Mouse (Mus musculus): ENCODE data around the gene Cenpa.
A peak's percentile ranks its signal among the peaks of the same experiment; 100 is the strongest.
"Not testable (repeated sequence)": the region's sequence is repeated elsewhere in the genome, so short reads cannot be mapped to it uniquely, and the experiment has no call there.

Cenpa gene

GRCm38 (mm10) chr5:30681970-30682369 lies 15.4 kb downstream of the Cenpa start:
- DNase-seq (ENCODE audit: low spot score) = no peak

GRCm38 (mm10) chr5:30682967-30683600 lies 16.5 kb downstream of the Cenpa start:
- no peak for DNase-seq (ENCODE audit: low spot score)

DNA sequence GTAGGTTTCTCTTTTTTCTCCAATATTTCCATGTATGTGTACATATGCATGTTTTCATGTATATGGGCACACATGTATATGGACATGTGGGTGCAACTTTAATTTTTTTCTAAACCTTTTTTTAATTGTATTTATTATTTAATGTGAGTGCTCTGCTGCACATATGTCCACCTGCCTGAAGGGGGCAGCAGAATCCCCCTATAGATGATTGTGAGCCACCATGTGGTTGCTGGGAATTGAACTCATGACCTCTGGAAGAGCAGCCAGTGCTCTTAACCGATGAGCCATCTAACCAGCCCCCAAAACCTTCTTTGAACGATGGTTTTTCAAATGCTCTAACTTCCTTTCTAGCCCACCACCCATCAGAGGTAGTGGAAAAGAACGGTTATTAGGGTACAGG lies 17.4 kb downstream of the Cenpa start:
- no peak for DNase-seq (ENCODE audit: low spot score)

DNA sequence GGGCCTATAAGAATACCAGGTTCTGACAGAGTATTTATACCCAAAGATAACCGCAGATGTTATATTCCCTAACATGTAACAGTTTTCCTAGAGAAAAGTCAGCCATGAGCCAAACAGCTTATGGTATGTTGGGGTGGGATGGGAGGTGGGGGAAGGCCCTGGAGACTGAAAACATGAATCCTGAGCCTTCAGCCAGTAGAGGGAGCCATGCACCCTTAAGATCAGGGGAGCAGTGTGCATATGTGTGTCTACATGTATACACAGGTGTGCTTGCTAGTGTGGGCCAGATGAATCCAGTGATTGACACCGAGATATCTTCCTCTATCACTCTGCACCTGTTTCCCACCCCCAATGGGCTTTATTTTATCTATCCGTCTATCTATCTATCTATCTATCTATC lies 20.2 kb downstream of the Cenpa start:
- DNase-seq (ENCODE audit: low spot score) = no peak

- no peak for DNase-seq (ENCODE audit: low spot score)
These were observed 33.9 kb downstream of the Cenpa start for GRCm38 (mm10) chr5:30700361-30701000.

- not testable (repeated sequence) for DNase-seq (ENCODE audit: low spot score)
These were observed 34.8 kb downstream of the Cenpa start for GRCm38 (mm10) chr5:30701373-30701772.

DNA sequence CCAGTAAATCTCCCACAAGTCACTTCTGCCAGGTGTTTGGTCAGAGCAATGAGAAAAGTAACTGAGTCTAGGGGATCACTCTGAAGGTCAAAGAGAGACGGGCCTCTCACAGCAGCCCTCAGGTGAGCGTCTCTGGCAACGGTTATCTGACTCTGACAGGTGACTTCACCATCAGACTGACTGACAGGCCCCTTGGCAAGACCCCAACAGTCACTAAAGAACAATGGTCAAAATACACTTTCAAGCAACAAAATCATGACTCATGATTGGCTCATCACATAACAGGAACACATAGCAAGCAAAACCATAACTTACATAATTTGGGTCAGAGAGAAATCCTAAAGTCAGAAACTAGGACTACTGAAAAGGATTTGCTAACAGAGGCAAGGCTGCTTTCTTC lies 35.3 kb downstream of the Cenpa start:
- no peak for DNase-seq (ENCODE audit: low spot score)

DNA sequence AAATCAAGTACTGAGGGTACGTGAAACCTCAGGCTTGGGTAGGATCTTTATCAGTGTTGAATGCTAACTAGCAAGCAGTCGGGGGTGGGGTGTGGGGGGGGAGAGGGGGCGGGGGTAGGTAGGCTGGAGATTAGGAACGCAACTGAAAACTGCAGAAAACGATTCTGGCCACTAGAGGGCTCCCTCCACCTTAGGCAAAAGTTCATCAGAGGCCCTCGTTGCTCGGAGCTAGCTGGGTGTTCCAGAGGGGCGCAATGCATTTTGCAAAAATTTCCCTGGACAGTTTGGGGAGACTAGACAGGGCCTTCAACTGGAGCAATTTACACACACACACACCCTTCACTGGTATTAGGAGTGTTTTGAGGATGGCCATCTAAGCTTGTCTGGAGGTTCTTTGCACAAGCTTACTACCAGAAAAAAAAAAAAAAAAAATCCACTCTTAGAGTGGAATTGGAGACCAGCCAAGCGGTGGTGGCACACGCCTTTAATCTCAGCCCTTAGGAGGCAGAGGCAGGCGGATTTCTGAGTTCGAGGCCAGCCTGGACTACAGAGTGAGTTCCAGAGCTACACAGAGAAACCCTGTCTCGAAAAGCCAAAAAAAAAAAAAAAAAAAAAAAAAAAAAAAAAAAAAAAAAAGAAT lies 43.3 kb downstream of the Cenpa start:
- DNase-seq (ENCODE audit: low spot score) = peak; percentile 82

- no peak for DNase-seq (ENCODE audit: low spot score)
These were observed 43.9 kb downstream of the Cenpa start for GRCm38 (mm10) chr5:30710486-30710885.

GRCm38 (mm10) chr5:30711147-30712001 lies 44.8 kb downstream of the Cenpa start, which contains the start of gene Dpysl5:
Gene Dpysl5, plus strand, starts transcription at chr5:30711564.
- DNase-seq (ENCODE audit: low spot score) = peak; percentile 82

GRCm38 (mm10) chr5:30712002-30712390 lies 45.4 kb downstream of the Cenpa start:
- no peak for DNase-seq (ENCODE audit: low spot score)

DNA sequence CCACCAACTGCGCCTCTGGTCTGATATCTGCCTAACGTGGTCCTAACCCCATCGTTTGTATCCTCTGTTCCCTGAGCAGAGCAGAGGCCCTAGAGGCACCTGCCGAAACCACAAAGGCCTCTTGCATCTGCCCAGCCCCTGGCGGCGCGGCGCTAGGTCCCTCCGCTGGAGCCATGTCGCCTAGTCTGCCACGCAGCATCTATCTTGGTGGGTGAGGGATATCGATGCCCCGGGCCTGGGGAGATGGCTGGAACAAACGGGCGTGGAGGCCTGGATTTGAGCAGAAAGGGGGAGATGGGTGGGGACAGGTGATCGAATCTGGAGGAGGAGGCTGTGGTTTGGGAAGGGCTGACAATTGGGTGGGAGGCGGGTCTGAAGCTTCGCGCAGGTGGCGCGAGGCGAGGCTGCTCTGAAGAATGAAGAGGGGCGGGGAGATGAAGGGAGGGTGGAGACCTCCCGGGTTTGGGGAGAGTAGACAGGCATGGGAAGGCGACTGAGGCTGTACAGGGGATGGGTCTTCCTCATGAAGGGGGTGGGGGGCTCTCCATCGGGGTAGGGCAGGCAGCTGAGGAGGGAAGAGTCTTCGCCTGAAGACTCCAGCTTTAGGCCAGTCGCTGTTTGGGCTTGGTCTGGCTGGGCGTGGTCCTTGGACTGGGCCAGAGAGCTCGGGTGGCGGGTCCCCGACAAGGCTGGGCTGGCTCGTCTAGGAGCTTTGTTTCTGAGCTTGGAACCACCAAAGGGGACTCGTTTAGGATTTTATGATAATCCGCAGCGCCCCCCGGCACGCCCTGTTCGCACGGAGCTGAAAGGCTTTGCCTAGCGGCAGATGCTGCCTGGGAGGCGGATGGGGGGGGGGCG lies 46.1 kb downstream of the Cenpa start:
- DNase-seq (ENCODE audit: low spot score) = no peak

- DNase-seq (ENCODE audit: low spot score) = no peak
These were observed 46.7 kb downstream of the Cenpa start for GRCm38 (mm10) chr5:30713299-30713675.

GRCm38 (mm10) chr5:30713691-30714090 lies 47.1 kb downstream of the Cenpa start:
- no peak for DNase-seq (ENCODE audit: low spot score)

DNA sequence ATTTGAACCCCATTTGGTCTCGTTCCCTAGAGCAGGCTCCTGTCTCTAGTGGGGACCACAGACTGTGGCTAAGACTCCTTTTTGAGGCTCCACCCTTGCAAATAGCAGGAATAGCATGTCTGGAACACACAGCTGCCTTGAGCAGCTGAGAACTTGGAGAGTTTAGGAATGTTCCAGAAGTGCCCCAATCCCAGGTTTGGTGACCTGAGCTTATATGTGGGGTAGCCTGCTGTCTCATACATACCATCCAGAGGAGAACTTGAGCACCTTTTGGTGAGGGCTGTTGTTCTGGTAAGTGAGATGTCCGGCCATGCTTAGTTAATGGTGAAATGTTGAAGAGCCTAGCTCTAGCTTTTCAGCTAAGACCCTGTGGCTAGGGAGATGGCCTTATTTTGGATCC lies 49.7 kb downstream of the Cenpa start:
- DNase-seq (ENCODE audit: low spot score) = no peak

DNA sequence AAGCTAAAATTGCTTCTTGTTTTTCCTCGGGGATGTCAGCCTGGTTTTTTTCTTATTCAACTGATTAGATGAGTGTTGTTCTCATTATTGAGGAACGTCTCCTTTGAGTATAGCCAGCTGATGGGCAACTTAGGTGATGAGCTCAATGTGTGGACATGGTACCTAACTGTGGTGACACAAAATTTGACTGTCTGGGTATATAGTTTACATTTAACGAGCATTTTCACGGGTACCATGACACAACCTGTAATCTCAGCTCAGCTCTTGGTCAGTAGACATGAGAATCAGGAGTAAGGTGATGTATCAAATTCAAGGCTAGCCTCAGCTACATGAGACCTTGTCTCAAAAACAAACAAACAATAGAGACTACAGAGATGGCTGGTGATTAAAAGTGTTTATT lies 50.9 kb downstream of the Cenpa start:
- DNase-seq (ENCODE audit: low spot score) = no peak

GRCm38 (mm10) chr5:30717991-30718703 lies 51.6 kb downstream of the Cenpa start:
- DNase-seq (ENCODE audit: low spot score) = no peak

GRCm38 (mm10) chr5:30721935-30722334 lies 55.4 kb downstream of the Cenpa start:
- no peak for DNase-seq (ENCODE audit: low spot score)

Data from lung, postnatal 25 days (tissue).